Mouse (Mus musculus) intestine, postnatal 0 days (tissue): Measurements from ENCODE around the gene Pitpnm2. TPM values are rescaled to one million over a fixed set of nuclear protein-coding genes. Genes with fewer than 3 reads are reported as not detected.

Experiments
- ATAC-seq: fragments of 200-750 bp; cut with Nextera tagmentation; 2 replicates; pipeline ENCODE4 v1.8.0; 2017; ENCODE audit warnings: mild to moderate bottlenecking, moderate TSS enrichment, moderate library complexity
- H3K27ac ChIP-seq: fragments of 300-500 bp; sonication (generic); 2 replicates; pipeline ENCODE4 v1.5.1; 2014; ENCODE audit warnings: mild to moderate bottlenecking, low read depth, low read length, moderate library complexity
- H3K27me3 ChIP-seq: fragments of 300-500 bp; sonication (generic); replicated peaks from 2 replicates; pipeline ENCODE4 v1.6.1; 2014; ENCODE audit warnings: low read length, mixed read lengths; ENCODE audit not compliant: control insufficient read depth, insufficient read depth
- H3K36me3 ChIP-seq: fragments of 300-500 bp; sonication (generic); 2 replicates; pipeline ENCODE4 v1.6.1; 2014; ENCODE audit warnings: mild to moderate bottlenecking, moderate library complexity; ENCODE audit not compliant: control insufficient read depth, insufficient read depth
- H3K4me1 ChIP-seq: fragments of 300-500 bp; sonication (generic); replicated peaks from 2 replicates; pipeline ENCODE4 v1.6.1; 2014; ENCODE audit warnings: antibody characterized with exemption, low read length, mixed read lengths; ENCODE audit not compliant: control insufficient read depth, insufficient read depth
- H3K4me2 ChIP-seq: fragments of 300-500 bp; sonication (generic); replicated peaks from 2 replicates; pipeline ENCODE4 v1.6.1; 2014; ENCODE audit warnings: low read depth, mild to moderate bottlenecking, moderate library complexity
- H3K4me3 ChIP-seq: fragments of 300-500 bp; sonication (generic); 2 replicates; pipeline ENCODE4 v1.5.1; 2014; ENCODE audit warnings: low read depth, low read length
- H3K9ac ChIP-seq: fragments of 300-500 bp; sonication (generic); 2 replicates; pipeline ENCODE4 v1.6.1; 2014; ENCODE audit warnings: mild to moderate bottlenecking, low read depth, low read length
- H3K9me3 ChIP-seq: fragments of 300-500 bp; sonication (generic); 2 replicates; pipeline ENCODE4 v1.6.1; 2016; ENCODE audit warnings: mixed run types; ENCODE audit not compliant: control insufficient read depth
- CTCF ChIP-seq: sonication (generic); IDR thresholded peaks from 2 replicates; pipeline ENCODE4 v1.5.1; 2016; ENCODE audit warnings: low read depth, mild to moderate bottlenecking, control low read depth, antibody characterized with exemption, moderate library complexity
- WGBS: fragments of 180-500 bp; shearing (Covaris S2); extraction: QIAGEN DNeasy Blood & Tissue Kit; methylation state at CpG from one replicate; pipeline ENCODE4 v1.1.7; 2014; 5-methylcytosine and 5-hydroxymethylcytosine counted together
- polyA plus RNA-seq: library from polyadenylated mRNA; unstranded; fragments of >200 nt; fragmentation: Nextera tagmentation; extraction: Ambion mirVana; gene quantifications from 2 replicates; pipeline ENCODE4 v1.2.1, GENCODE M21; 2015

Pitpnm2 gene
- polyA plus RNA-seq, 1 experiment from 2014 or later: 1.5 TPM

DNA sequence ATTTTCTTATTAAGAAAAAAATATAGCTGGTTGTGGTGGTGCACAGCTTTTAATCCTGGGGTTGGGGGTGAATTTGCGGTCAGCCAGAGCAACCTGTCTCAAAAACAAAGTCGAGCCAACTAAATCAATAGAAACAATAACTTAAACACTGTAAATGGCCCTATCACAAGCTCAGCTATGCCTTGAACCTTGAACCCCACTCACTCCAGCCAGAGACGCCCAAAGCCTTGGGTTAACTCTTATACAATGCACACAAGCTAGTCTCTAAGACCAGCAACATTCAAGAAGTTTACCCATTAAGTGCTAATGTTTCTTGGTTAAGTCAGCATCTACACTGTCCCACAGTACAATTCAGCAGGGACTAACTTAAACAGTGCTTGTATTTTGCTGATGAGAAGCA is 179.9 kb downstream of the Pitpnm2 start:
- ATAC-seq: peak; percentile 77
- Histone ChIP-seq H3K27me3 (no peaks in the 10 kb centered on the region), H3K36me3 (no peaks in the 10 kb centered on the region), H3K4me1 (no peaks in the 10 kb centered on the region; the same call in 1 of the 2 replicates), H3K27ac (peak overlapping the region; percentile 52; the same call in 1 of the 2 replicates), H3K9ac (0 out of 2 replicates have a peak overlapping the region, but pooled peaks have one; percentile 17), H3K4me2 (no peak overlapping the region; the same call in 1 of the 2 replicates), H3K9me3 (no peaks in the 10 kb centered on the region), H3K4me3 (no peak overlapping the region)
- 32% methylated on average over 3 of the region's 3 CpGs for WGBS
- TF ChIP-seq CTCF: no peak

Other genes starting within 250 kb of the Pitpnm2 start
- gene Vps37b, start 217.5 kb downstream of the Pitpnm2 start, polyA plus RNA-seq: 16.7 and 17.8 TPM in 2 replicates
- gene Abcb9, start 154.0 kb downstream of the Pitpnm2 start, polyA plus RNA-seq: 4.0 and 4.6 TPM in 2 replicates
- gene Ogfod2, start 137.5 kb downstream of the Pitpnm2 start, polyA plus RNA-seq: 21.3 and 25.0 TPM in 2 replicates
- 75.5 and 76.9 TPM in 2 replicates for gene Arl6ip4, start 133.7 kb downstream of the Pitpnm2 start, polyA plus RNA-seq
- gene Mphosph9, start 78.2 kb upstream of the Pitpnm2 start, polyA plus RNA-seq: 2.5 and 2.6 TPM in 2 replicates
- gene 2810006K23Rik, start 78.3 kb upstream of the Pitpnm2 start, polyA plus RNA-seq: 5.0 TPM in 2 replicates
- gene Cdk2ap1, start 113.3 kb upstream of the Pitpnm2 start, polyA plus RNA-seq: 43.3 and 53.6 TPM in 2 replicates
- 49.3 and 56.6 TPM in 2 replicates for gene Sbno1, start 176.2 kb upstream of the Pitpnm2 start, polyA plus RNA-seq
- gene Kmt5a, start 190.2 kb upstream of the Pitpnm2 start, polyA plus RNA-seq: 77.5 and 80.5 TPM in 2 replicates
- gene Rilpl2, start 228.6 kb upstream of the Pitpnm2 start, polyA plus RNA-seq: 48.2 and 49.7 TPM in 2 replicates
- 15.5 and 17.9 TPM in 2 replicates for gene Snrnp35, start 233.4 kb upstream of the Pitpnm2 start, polyA plus RNA-seq